In the genomic region with DNA sequence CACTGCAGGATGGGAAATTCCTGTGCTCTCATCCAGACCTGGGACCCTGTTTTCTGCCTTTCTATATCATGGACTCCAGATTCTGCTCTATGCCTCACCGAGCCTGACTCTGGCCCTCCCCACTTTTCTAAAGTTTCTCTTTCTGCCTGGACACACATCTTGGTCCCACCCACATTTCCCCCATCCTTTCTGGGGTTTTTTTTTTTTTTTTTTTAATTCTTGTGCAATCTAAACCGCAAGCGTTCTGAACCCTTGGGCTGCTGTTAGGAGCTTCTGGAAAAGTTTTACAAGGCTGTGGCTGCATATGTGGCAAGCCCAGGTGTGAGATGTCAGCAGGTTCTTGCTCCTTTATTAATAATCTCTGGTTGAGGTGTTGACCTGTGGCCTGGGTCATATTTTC, we compare ENCODE assay signal across 25 mouse cellular contexts. TPM values are rescaled to one million over a fixed set of nuclear protein-coding genes. Genes with fewer than 3 reads are reported as not detected.
DNase-seq lines count a peak whose midpoint lies in the region; ATAC-seq and TF ChIP-seq lines count a peak whose summit lies in the region.
"Had no signal": no experiment of that assay in that cellular context is flagged by ENCODE, and none has a peak within 500 bp of the region (broad histone marks: within the 10 kb centered on the region; RNA-seq: fewer than 3 reads in every experiment).

No protein-coding gene starts in this region.

- H3K9ac ChIP-seq in forebrain, embryonic 15.5 days (replicated peaks) = no peak overlapping the region
- H3K9ac ChIP-seq in hindbrain, postnatal 0 days (replicated peaks; ENCODE audit: low read length) = no peak overlapping the region
- H3K9ac ChIP-seq: heart, embryonic 12.5 days; hindbrain, embryonic 12.5 days had no signal

- no peaks in the 10 kb centered on the region for H3K36me3 ChIP-seq in forebrain, embryonic 15.5 days
- H3K36me3 ChIP-seq in hindbrain, postnatal 0 days (ENCODE audit: insufficient read depth, low read length) = no peaks in the 10 kb centered on the region
- H3K36me3 ChIP-seq: embryonic facial prominence, embryonic 10.5 days; forebrain, embryonic 10.5 days; heart, embryonic 12.5 days; hindbrain, embryonic 12.5 days had no signal

- DNase-seq in heart, adult 11 months = peak; percentile 42
- DNase-seq in heart, postnatal 36 days = no peak
- peak; percentile 89 for DNase-seq in 416B (ENCODE audit: low read depth)
- peak; percentile 35 for DNase-seq in fibroblast of lung, adult 2 months (ENCODE audit: low read depth)
- DNase-seq in hindbrain, postnatal 0 days (ENCODE audit: low spot score) = no peak
- DNase-seq: adrenal gland, postnatal 14 days; cerebellum, adult 11-12 months; cerebellum, adult 9-10 months; cerebellum, postnatal 25 days; gastrocnemius, postnatal 10 days had no signal

- H3K9me3 ChIP-seq in forebrain, embryonic 15.5 days = no peaks in the 10 kb centered on the region
- no peaks in the 10 kb centered on the region for H3K9me3 ChIP-seq in hindbrain, postnatal 0 days (ENCODE audit: low read length)
- H3K9me3 ChIP-seq: embryonic facial prominence, embryonic 10.5 days; forebrain, embryonic 10.5 days; heart, embryonic 12.5 days; hindbrain, embryonic 12.5 days had no signal

- peaks cover 2% of the 10 kb centered on the region for H3K4me1 ChIP-seq in forebrain, embryonic 15.5 days
- H3K4me1 ChIP-seq in hindbrain, postnatal 0 days (ENCODE audit: insufficient read depth, low read length) = no peaks in the 10 kb centered on the region

- H3K27me3 ChIP-seq in forebrain, embryonic 15.5 days = peaks cover 19% of the 10 kb centered on the region
- no peaks in the 10 kb centered on the region for H3K27me3 ChIP-seq in hindbrain, postnatal 0 days (ENCODE audit: insufficient read depth, low read length)

- WGBS in forebrain, embryonic 15.5 days = 59% methylated on average over 3 of the region's 3 CpGs
- 63% methylated on average over 3 of the region's 3 CpGs for WGBS in hindbrain, postnatal 0 days

- H3K4me3 ChIP-seq in forebrain, embryonic 15.5 days = no peak overlapping the region
- no peak overlapping the region for H3K4me3 ChIP-seq in hindbrain, postnatal 0 days (ENCODE audit: low read length)
- H3K4me3 ChIP-seq: embryonic facial prominence, embryonic 10.5 days; forebrain, embryonic 10.5 days; heart, embryonic 12.5 days; hindbrain, embryonic 12.5 days had no signal

- no peak overlapping the region for H3K27ac ChIP-seq in forebrain, embryonic 15.5 days (replicated peaks)
- H3K27ac ChIP-seq in hindbrain, postnatal 0 days = no peak overlapping the region
- H3K27ac ChIP-seq: embryonic facial prominence, embryonic 10.5 days; forebrain, embryonic 10.5 days; hindbrain, embryonic 12.5 days had no signal

- ATAC-seq in megakaryocyte progenitor cell, adult 5-6 weeks (replicated peaks; ENCODE audit: poor library complexity) = peak; percentile 63
- ATAC-seq in forebrain, embryonic 15.5 days (replicated peaks) = no peak
- ATAC-seq in hindbrain, postnatal 0 days = no peak
- ATAC-seq: activated CD4-positive, CD25-positive, alpha-beta regulatory T cell, adult 4 months; forebrain, embryonic 14.5 days; hindbrain, embryonic 16.5 days; Patski had no signal

- no peak overlapping the region for H3K4me2 ChIP-seq in forebrain, embryonic 15.5 days (replicated peaks)
- no peak overlapping the region for H3K4me2 ChIP-seq in hindbrain, postnatal 0 days (ENCODE audit: low read depth, low read length)
- H3K4me2 ChIP-seq: heart, embryonic 12.5 days; hindbrain, embryonic 12.5 days had no signal

- no peak for TF ChIP-seq CTCF in hindbrain, postnatal 0 days (IDR thresholded peaks at IDR 0.05; ENCODE audit: low read depth)

- intact Hi-C loops in heart, postnatal 36 days (cut with DNase I) = no loop called here

RNA-seq across cellular contexts. Expression of a gene that starts 5.0 kb away (rescaled TPM):
- not detected for total RNA-seq in heart, postnatal 36 days (2021)
- 0.32 and 1.1 TPM in 2 replicates for total RNA-seq in megakaryocyte progenitor cell, adult 5-6 weeks (2015)
- 1.8 TPM in 1 of 2 replicates, not detected in the other for total RNA-seq in megakaryocyte progenitor cell, adult 5-6 weeks (2017)
- 2.8 and 3.1 TPM in 2 replicates for polyA plus RNA-seq in forebrain, embryonic 15.5 days (2015; fragmentation: Nextera tagmentation; extraction: Ambion mirVana)
- total RNA-seq in hindbrain, postnatal 0 days (2014; rRNA removed) = 38.3 and 60.8 TPM in 2 replicates
- polyA plus RNA-seq in hindbrain, postnatal 0 days (2015; fragmentation: Nextera tagmentation; extraction: Ambion mirVana) = 38.2 and 38.6 TPM in 2 replicates
- total RNA-seq: gastrocnemius, postnatal 4 days; heart, adult 8-10 months; heart, postnatal 25 days; MEL had no signal
- polyA plus RNA-seq: C2C12; heart, embryonic 12.5 days; Patski had no signal

RNA-seq across cellular contexts. Expression of a gene that starts 5.5 kb away (rescaled TPM):
- not detected for total RNA-seq in heart, postnatal 36 days (2021)
- 0.05 and 0.52 TPM in 2 replicates for total RNA-seq in megakaryocyte progenitor cell, adult 5-6 weeks (2015)
- 0.21 and 0.57 TPM in 2 replicates for total RNA-seq in megakaryocyte progenitor cell, adult 5-6 weeks (2017)
- polyA plus RNA-seq in forebrain, embryonic 15.5 days (2015; fragmentation: Nextera tagmentation; extraction: Ambion mirVana) = 0.05 and 0.27 TPM in 2 replicates
- total RNA-seq in hindbrain, postnatal 0 days (2014; rRNA removed) = 0.10 and 0.90 TPM in 2 replicates
- 0.35 and 0.55 TPM in 2 replicates for polyA plus RNA-seq in hindbrain, postnatal 0 days (2015; fragmentation: Nextera tagmentation; extraction: Ambion mirVana)
- total RNA-seq: heart, postnatal 25 days; MEL had no signal

RNA-seq across cellular contexts. Expression of a gene that starts 33.8 kb away (rescaled TPM):
- total RNA-seq in heart, postnatal 36 days (2021) = 10 to 100 TPM; 42.6 to 42.7 TPM
- 38.1 and 44.1 TPM in 2 replicates for total RNA-seq in megakaryocyte progenitor cell, adult 5-6 weeks (2015)
- total RNA-seq in megakaryocyte progenitor cell, adult 5-6 weeks (2017) = 33.5 and 41.1 TPM in 2 replicates
- polyA plus RNA-seq in forebrain, embryonic 15.5 days (2015; fragmentation: Nextera tagmentation; extraction: Ambion mirVana) = 50.8 and 56.0 TPM in 2 replicates
- 18.6 and 21.4 TPM in 2 replicates for total RNA-seq in hindbrain, postnatal 0 days (2014; rRNA removed)
- 43.3 and 49.0 TPM in 2 replicates for polyA plus RNA-seq in hindbrain, postnatal 0 days (2015; fragmentation: Nextera tagmentation; extraction: Ambion mirVana)

RNA-seq across cellular contexts. Expression of a gene that starts 51.3 kb away (rescaled TPM):
- total RNA-seq in heart, postnatal 36 days (2021) = not detected
- total RNA-seq in megakaryocyte progenitor cell, adult 5-6 weeks (2015) = not detected in 2 replicates
- total RNA-seq in megakaryocyte progenitor cell, adult 5-6 weeks (2017) = 0.34 and 0.62 TPM in 2 replicates
- 0.23 and 0.24 TPM in 2 replicates for polyA plus RNA-seq in forebrain, embryonic 15.5 days (2015; fragmentation: Nextera tagmentation; extraction: Ambion mirVana)
- total RNA-seq in hindbrain, postnatal 0 days (2014; rRNA removed) = 0.14 and 0.68 TPM in 2 replicates
- 0.44 and 0.45 TPM in 2 replicates for polyA plus RNA-seq in hindbrain, postnatal 0 days (2015; fragmentation: Nextera tagmentation; extraction: Ambion mirVana)
- total RNA-seq: adrenal gland, postnatal 14 days; gastrocnemius, postnatal 10 days; gastrocnemius, postnatal 4 days; heart, adult 8-10 months; heart, postnatal 25 days had no signal

Comparison
In these comparisons a context has a peak if more than half of its experiments do, and no peak if none do; other contexts are left out.
1. DNase-seq: peak in heart, adult 11 months (single experiment), 416B (single experiment) and fibroblast of lung, adult 2 months (single experiment); none in heart, postnatal 36 days (0 of 2) and hindbrain, postnatal 0 days (single experiment).
2. RNA of a gene that starts 5.0 kb away (total RNA-seq): 38.3 to 60.8 TPM in hindbrain, postnatal 0 days; 0.32 to 1.8 TPM in megakaryocyte progenitor cell, adult 5-6 weeks and not detected in heart, postnatal 36 days; every median in the first group is over 10 times any median in the second.